Mouse (Mus musculus) layer of hippocampus, adult 9-10 months (tissue): ENCODE measurements around the gene Nlrc5.
"Not testable (repeated sequence)": the region's sequence is repeated elsewhere in the genome, so short reads cannot be mapped to it uniquely, and the experiment has no call there.

ENCODE experiments used
- DNase-seq: peaks from one replicate; pipeline ENCODE4 v3.0.0; 2022; ENCODE audit warnings: low spot score

Nlrc5 gene

GRCm38 (mm10) chr8:94433981-94434466 is at the start of gene Nlrc5:
Gene Nlrc5, plus strand, starts transcription at chr8:94434356.
- DNase-seq = peak; percentile 25

- DNase-seq = no peak
Observed at GRCm38 (mm10) chr8:94385506-94386213, 48.5 kb upstream of the Nlrc5 start.

- DNase-seq = peak; percentile 97
Observed at GRCm38 (mm10) chr8:94386214-94387026, 47.7 kb upstream of the Nlrc5 start, which contains the start of gene Herpud1. Gene Herpud1, plus strand, starts transcription at chr8:94386438.

- DNase-seq = peak; percentile 63
Observed at GRCm38 (mm10) chr8:94387027-94387684, 47.0 kb upstream of the Nlrc5 start.

GRCm38 (mm10) chr8:94387785-94388184 is 46.4 kb upstream of the Nlrc5 start:
- no peak for DNase-seq

- no peak for DNase-seq
Observed at GRCm38 (mm10) chr8:94389531-94389930, 44.6 kb upstream of the Nlrc5 start.

- DNase-seq = no peak
Observed at GRCm38 (mm10) chr8:94390429-94390828, 43.7 kb upstream of the Nlrc5 start.

GRCm38 (mm10) chr8:94390910-94391309 is 43.2 kb upstream of the Nlrc5 start:
- DNase-seq = no peak

GRCm38 (mm10) chr8:94392147-94392546 is 42.0 kb upstream of the Nlrc5 start:
- DNase-seq = no peak

GRCm38 (mm10) chr8:94392648-94393047 is 41.5 kb upstream of the Nlrc5 start:
- no peak for DNase-seq

GRCm38 (mm10) chr8:94395851-94396540 is 38.2 kb upstream of the Nlrc5 start:
- no peak for DNase-seq

- DNase-seq = no peak
Observed at GRCm38 (mm10) chr8:94396964-94397657, 37.0 kb upstream of the Nlrc5 start.

- no peak for DNase-seq
Observed at GRCm38 (mm10) chr8:94398587-94398986, 35.6 kb upstream of the Nlrc5 start.

GRCm38 (mm10) chr8:94399361-94399953 is 34.7 kb upstream of the Nlrc5 start:
- no peak for DNase-seq

- not testable (repeated sequence) for DNase-seq
Observed at GRCm38 (mm10) chr8:94399957-94400356, 34.2 kb upstream of the Nlrc5 start.

GRCm38 (mm10) chr8:94408443-94409080 is 25.6 kb upstream of the Nlrc5 start:
- DNase-seq = no peak

GRCm38 (mm10) chr8:94409523-94409922 is 24.6 kb upstream of the Nlrc5 start:
- no peak for DNase-seq

GRCm38 (mm10) chr8:94412518-94412917 is 21.6 kb upstream of the Nlrc5 start:
- no peak for DNase-seq

GRCm38 (mm10) chr8:94413509-94413908 is 20.6 kb upstream of the Nlrc5 start:
- DNase-seq = no peak

GRCm38 (mm10) chr8:94415218-94415617 is 18.9 kb upstream of the Nlrc5 start:
- no peak for DNase-seq
